In genomic region chr3:79842165-79842564, GRCm38 (mm10) we compare ENCODE assay signal across 7 mouse cellular contexts. TPM values are rescaled to one million over a fixed set of nuclear protein-coding genes. Genes with fewer than 3 reads are reported as not detected.
DNase-seq lines count a peak whose midpoint lies in the region; ATAC-seq and TF ChIP-seq lines count a peak whose summit lies in the region.

No protein-coding gene starts in this region.

- no peaks in the 10 kb centered on the region for H3K27me3 ChIP-seq in forebrain, embryonic 10.5 days (ENCODE audit: poor library complexity, severe bottlenecking)
- H3K27me3 ChIP-seq in hindbrain, embryonic 15.5 days: no peaks in the 10 kb centered on the region
- H3K27me3 ChIP-seq in liver, adult 2 months (ENCODE audit: control insufficient read depth, insufficient read depth, low read length): no peaks in the 10 kb centered on the region
- no peaks in the 10 kb centered on the region for H3K27me3 ChIP-seq in midbrain, postnatal 0 days (ENCODE audit: insufficient read depth, low read length)

- H3K9ac ChIP-seq in hindbrain, embryonic 15.5 days: peak overlapping the region; percentile 44
- H3K9ac ChIP-seq in liver, adult 2 months (ENCODE audit: low read depth, low read length): peak overlapping the region; percentile 14
- 0 out of 2 replicates have a peak overlapping the region, but pooled peaks have one; percentile 29 for H3K9ac ChIP-seq in midbrain, postnatal 0 days (replicated peaks; ENCODE audit: low read length, poor library complexity, severe bottlenecking)

- no peaks in the 10 kb centered on the region for H3K79me2 ChIP-seq in liver, adult 2 months (ENCODE audit: control insufficient read depth, insufficient read depth, low read length)

- DNase-seq in R1 (ENCODE audit: low read depth, low spot score): peak; percentile 70
- peak; percentile 64 for DNase-seq in forebrain, embryonic 10.5 days (ENCODE audit: extremely low spot score, low spot score)
- peak; percentile 84 for DNase-seq in liver, adult 2 months (ENCODE audit: extremely low read depth, low read depth, low spot score)
- peak; percentile 64 for DNase-seq in midbrain, postnatal 0 days (ENCODE audit: low spot score)
- peak; percentile 74 for DNase-seq in thymus, postnatal 0 days (ENCODE audit: low spot score)

- H3K36me3 ChIP-seq in forebrain, embryonic 10.5 days (replicated peaks): no peaks in the 10 kb centered on the region
- H3K36me3 ChIP-seq in hindbrain, embryonic 15.5 days: no peaks in the 10 kb centered on the region
- 0 out of 2 replicates have a peak, but pooled peaks cover 3% of the 10 kb centered on the region for H3K36me3 ChIP-seq in liver, adult 2 months (ENCODE audit: control insufficient read depth, insufficient read depth, low read length)
- H3K36me3 ChIP-seq in midbrain, postnatal 0 days (ENCODE audit: insufficient read depth, low read length): no peaks in the 10 kb centered on the region

- no peak for TF ChIP-seq POLR2A in liver, adult 2 months (IDR thresholded peaks at IDR 0.05; ENCODE audit: extremely low read depth, insufficient read depth, low read length)

- ATAC-seq in CD4-positive, CD25-positive, alpha-beta regulatory T cell, adult 4 months: peak; percentile 84
- peak; percentile 52 for ATAC-seq in hindbrain, embryonic 15.5 days (ENCODE audit: low FRiP score, low read depth)
- ATAC-seq in midbrain, postnatal 0 days (ENCODE audit: low FRiP score): peak; percentile 68; the same call in 1 of the 2 replicates

- H3K4me2 ChIP-seq in hindbrain, embryonic 15.5 days: peak overlapping the region; percentile 94
- H3K4me2 ChIP-seq in midbrain, postnatal 0 days (ENCODE audit: low read depth, low read length, poor library complexity, severe bottlenecking): peak overlapping the region; percentile 84

- TF ChIP-seq CTCF in liver, adult 2 months (IDR thresholded peaks at IDR 0.05; ENCODE audit: low read depth, low read length): no peak
- no peak for TF ChIP-seq CTCF in midbrain, postnatal 0 days (IDR thresholded peaks at IDR 0.05)

- H3K4me3 ChIP-seq in forebrain, embryonic 10.5 days: peak overlapping the region; percentile 63
- peak overlapping the region; percentile 50 for H3K4me3 ChIP-seq in hindbrain, embryonic 15.5 days
- H3K4me3 ChIP-seq in liver, adult 2 months (ENCODE audit: insufficient read depth, low read depth, low read length): peak overlapping the region; percentile 42
- H3K4me3 ChIP-seq in midbrain, postnatal 0 days (ENCODE audit: low read depth, low read length): peak overlapping the region; percentile 41

- peaks cover 7% of the 10 kb centered on the region for H3K4me1 ChIP-seq in forebrain, embryonic 10.5 days
- peaks cover 7% of the 10 kb centered on the region for H3K4me1 ChIP-seq in hindbrain, embryonic 15.5 days (replicated peaks)
- H3K4me1 ChIP-seq in liver, adult 2 months (ENCODE audit: control insufficient read depth, insufficient read depth, low read length): peaks cover 8% of the 10 kb centered on the region; the same call in 1 of the 2 replicates
- H3K4me1 ChIP-seq in midbrain, postnatal 0 days (ENCODE audit: insufficient read depth, low read length): peaks cover 2% of the 10 kb centered on the region; the same call in 1 of the 2 replicates

- peak overlapping the region; percentile 85 for H3K27ac ChIP-seq in forebrain, embryonic 10.5 days
- no peak overlapping the region for H3K27ac ChIP-seq in hindbrain, embryonic 15.5 days (replicated peaks)
- H3K27ac ChIP-seq in liver, adult 2 months (replicated peaks; ENCODE audit: insufficient read depth, low read depth, low read length): peak overlapping the region; percentile 17; the same call in 1 of the 2 replicates
- H3K27ac ChIP-seq in midbrain, postnatal 0 days (ENCODE audit: low read depth, low read length): no peak overlapping the region

- WGBS in forebrain, embryonic 10.5 days: 7% methylated on average over 12 of the region's 12 CpGs
- 9% methylated on average over 12 of the region's 12 CpGs for WGBS in hindbrain, embryonic 15.5 days
- WGBS in liver, adult 2 months: 2% methylated on average over 12 of the region's 12 CpGs
- 8% methylated on average over 12 of the region's 12 CpGs for WGBS in midbrain, postnatal 0 days

- H3K9me3 ChIP-seq in forebrain, embryonic 10.5 days: no peaks in the 10 kb centered on the region
- no peaks in the 10 kb centered on the region for H3K9me3 ChIP-seq in hindbrain, embryonic 15.5 days
- no peaks in the 10 kb centered on the region for H3K9me3 ChIP-seq in midbrain, postnatal 0 days (ENCODE audit: low read length)

RNA-seq across cellular contexts. Expression of gene Tmem144, which starts 10.4 kb away (rescaled TPM):
- polyA plus RNA-seq in CD4-positive, CD25-positive, alpha-beta regulatory T cell, adult 4 months (2017; shearing (Covaris generic)): not detected
- 3.7 and 4.1 TPM in 2 replicates for polyA plus RNA-seq in forebrain, embryonic 10.5 days (2016; fragmentation: Nextera tagmentation; extraction: Ambion mirVana)
- 1.2 and 1.5 TPM in 2 replicates for polyA plus RNA-seq in hindbrain, embryonic 15.5 days (2015; fragmentation: Nextera tagmentation; extraction: Ambion mirVana)
- 3.6 and 4.5 TPM in 2 replicates for total RNA-seq in liver, adult 2 months (2014; rRNA removed)
- 1.7 and 2.0 TPM in 2 replicates for polyA plus RNA-seq in liver, adult 2 months (2012; rRNA removed)
- total RNA-seq in midbrain, postnatal 0 days (2014; rRNA removed): 1.2 and 1.9 TPM in 2 replicates
- polyA plus RNA-seq in midbrain, postnatal 0 days (2015; fragmentation: Nextera tagmentation; extraction: Ambion mirVana): 1.8 and 2.4 TPM in 2 replicates
- 1.6 TPM in 2 replicates for polyA plus RNA-seq in thymus, postnatal 0 days (2015; fragmentation: Nextera tagmentation; extraction: Ambion mirVana)

RNA-seq across cellular contexts. Expression of gene Fam198b, which starts 42.2 kb away (rescaled TPM):
- not detected for polyA plus RNA-seq in CD4-positive, CD25-positive, alpha-beta regulatory T cell, adult 4 months (2017; shearing (Covaris generic))
- 0.91 and 2.1 TPM in 2 replicates for polyA plus RNA-seq in forebrain, embryonic 10.5 days (2016; fragmentation: Nextera tagmentation; extraction: Ambion mirVana)
- polyA plus RNA-seq in hindbrain, embryonic 15.5 days (2015; fragmentation: Nextera tagmentation; extraction: Ambion mirVana): 2.6 and 3.3 TPM in 2 replicates
- total RNA-seq in liver, adult 2 months (2014; rRNA removed): 0.37 and 0.94 TPM in 2 replicates
- polyA plus RNA-seq in liver, adult 2 months (2012; rRNA removed): 0.12 and 0.17 TPM in 2 replicates
- total RNA-seq in midbrain, postnatal 0 days (2014; rRNA removed): 0.94 and 1.3 TPM in 2 replicates
- polyA plus RNA-seq in midbrain, postnatal 0 days (2015; fragmentation: Nextera tagmentation; extraction: Ambion mirVana): 0.65 and 1.3 TPM in 2 replicates
- polyA plus RNA-seq in thymus, postnatal 0 days (2015; fragmentation: Nextera tagmentation; extraction: Ambion mirVana): 2.4 and 3.2 TPM in 2 replicates

Comparison
In these comparisons a context has a peak if more than half of its experiments do, and no peak if none do; other contexts are left out.
1. H3K27ac ChIP-seq: peak in forebrain, embryonic 10.5 days (single experiment) and liver, adult 2 months (single experiment); none in hindbrain, embryonic 15.5 days (single experiment) and midbrain, postnatal 0 days (single experiment).
2. Peak in every context shown above with its lines, with median percentiles within 50 percentile points of each other: ATAC-seq, DNase-seq, H3K4me3 ChIP-seq and H3K9ac ChIP-seq.